Mouse (Mus musculus) olfactory bulb, adult 2 months (tissue): ENCODE data around the gene Crygb.

Experiments
- CTCF ChIP-seq: fragments of 200-500 bp; IDR thresholded peaks from 2 replicates; pipeline ENCODE4 v1.5.1; 2012; ENCODE audit warnings: low read depth, mild to moderate bottlenecking, low read length, moderate library complexity; ENCODE audit not compliant: insufficient read depth
- POLR2A ChIP-seq: fragments of 200-500 bp; IDR thresholded peaks from 2 replicates; pipeline ENCODE4 v1.6.1; 2012; ENCODE audit warnings: mild to moderate bottlenecking, low read depth, low read length, moderate library complexity; ENCODE audit not compliant: insufficient read depth

DNA sequence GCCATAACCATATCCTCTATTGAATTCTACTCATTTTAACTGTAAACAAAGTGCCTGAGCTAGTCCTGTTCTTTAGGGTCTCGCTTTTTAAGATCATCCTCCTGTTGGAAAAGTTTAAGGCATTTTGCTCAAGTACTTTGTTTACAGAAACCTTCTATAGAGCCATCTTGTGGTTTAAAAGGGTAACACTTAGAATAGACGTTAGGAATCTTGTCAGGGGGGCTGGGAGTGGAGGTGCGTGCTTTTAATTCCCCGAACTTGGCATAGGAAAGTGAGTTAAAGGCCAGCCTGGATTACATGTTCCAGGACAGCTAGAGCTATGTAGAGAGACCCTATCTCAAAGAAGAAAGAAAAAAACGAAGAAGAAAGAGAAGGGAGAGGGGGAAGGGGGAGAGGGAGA lies 6.5 kb downstream of the Crygb start:
- no peak for TF ChIP-seq CTCF
- TF ChIP-seq POLR2A = no peak
